Mouse (Mus musculus) embryonic facial prominence, embryonic 15.5 days (tissue): Measurements from ENCODE around the gene Bach2. TPM values are rescaled to one million over a fixed set of nuclear protein-coding genes. Genes with fewer than 3 reads are reported as not detected.

Experiments
- ATAC-seq: fragments of 200-750 bp; cut with Nextera tagmentation; 2 replicates; pipeline ENCODE4 v1.8.0; 2017; ENCODE audit warnings: low read depth, moderate TSS enrichment; ENCODE audit not compliant: insufficient number of reproducible peaks, low FRiP score, low TSS enrichment
- H3K27ac ChIP-seq: fragments of 300-500 bp; sonication (generic); replicated peaks from 2 replicates; pipeline ENCODE4 v1.5.1; 2015; ENCODE audit warnings: mild to moderate bottlenecking, inconsistent platforms
- H3K27me3 ChIP-seq: fragments of 300-500 bp; sonication (generic); 2 replicates; pipeline ENCODE4 v1.6.1; 2015; ENCODE audit warnings: inconsistent platforms
- H3K36me3 ChIP-seq: fragments of 300-500 bp; sonication (generic); 2 replicates; pipeline ENCODE4 v1.6.1; 2015; ENCODE audit warnings: mild to moderate bottlenecking, inconsistent platforms
- H3K4me1 ChIP-seq: fragments of 300-500 bp; sonication (generic); 2 replicates; pipeline ENCODE4 v1.6.1; 2015; ENCODE audit warnings: inconsistent platforms
- H3K4me2 ChIP-seq: fragments of 300-500 bp; sonication (generic); replicated peaks from 2 replicates; pipeline ENCODE4 v1.6.1; 2015; ENCODE audit warnings: mild to moderate bottlenecking, inconsistent platforms
- H3K4me3 ChIP-seq: fragments of 300-500 bp; sonication (generic); replicated peaks from 2 replicates; pipeline ENCODE4 v1.5.1; 2015; ENCODE audit warnings: mild to moderate bottlenecking, inconsistent platforms
- H3K9ac ChIP-seq: fragments of 300-500 bp; sonication (generic); 2 replicates; pipeline ENCODE4 v1.6.1; 2015; ENCODE audit warnings: inconsistent platforms
- H3K9me3 ChIP-seq: fragments of 300-500 bp; sonication (generic); replicated peaks from 2 replicates; pipeline ENCODE4 v1.6.1; 2016; ENCODE audit warnings: inconsistent platforms
- WGBS: fragments of 180-500 bp; shearing (Covaris S2); methylation state at CpG from one replicate; pipeline ENCODE4 v1.1.7; 2015; 5-methylcytosine and 5-hydroxymethylcytosine counted together
- polyA plus RNA-seq: library from polyadenylated mRNA; unstranded; fragments of >200 nt; fragmentation: Nextera tagmentation; extraction: Ambion mirVana; gene quantifications from 2 replicates; pipeline ENCODE4 v1.2.1, GENCODE M21; 2015

Bach2 gene
- polyA plus RNA-seq, 1 experiment from 2014 or later: 7.2 TPM

GRCm38 (mm10) chr4:32347711-32348110, 109.1 kb downstream of the Bach2 start:
- H3K36me3 ChIP-seq: no peaks in the 10 kb centered on the region
- 78% methylated on average over 5 of the region's 5 CpGs for WGBS
- no peak overlapping the region for H3K4me3 ChIP-seq
- H3K9ac ChIP-seq: no peak overlapping the region
- H3K4me2 ChIP-seq: no peak overlapping the region
- peaks cover 13% of the 10 kb centered on the region for H3K4me1 ChIP-seq
- no peaks in the 10 kb centered on the region for H3K9me3 ChIP-seq
- no peaks in the 10 kb centered on the region for H3K27me3 ChIP-seq
- no peak for ATAC-seq
- no peak overlapping the region for H3K27ac ChIP-seq

- Histone ChIP-seq H3K4me1 (peaks cover 9% of the 10 kb centered on the region), H3K9me3 (no peaks in the 10 kb centered on the region), H3K4me3 (no peak overlapping the region), H3K27ac (no peak overlapping the region), H3K4me2 (no peak overlapping the region), H3K27me3 (no peaks in the 10 kb centered on the region), H3K9ac (no peak overlapping the region), H3K36me3 (no peaks in the 10 kb centered on the region)
- ATAC-seq: no peak
- WGBS: 84% methylated on average over 5 of the region's 5 CpGs
Observed at GRCm38 (mm10) chr4:32349361-32349760, 110.8 kb downstream of the Bach2 start.

- Histone ChIP-seq H3K4me1 (peaks cover 12% of the 10 kb centered on the region), H3K9ac (no peak overlapping the region), H3K4me2 (no peak overlapping the region), H3K4me3 (no peak overlapping the region), H3K27me3 (no peaks in the 10 kb centered on the region), H3K27ac (peak overlapping the region; percentile 28; the same call in 1 of the 2 replicates), H3K36me3 (no peaks in the 10 kb centered on the region), H3K9me3 (no peaks in the 10 kb centered on the region)
- WGBS: 27% methylated on average over 10 of the region's 10 CpGs
- ATAC-seq: 0 out of 2 replicates have a peak, but pooled peaks have one; percentile 48
Observed at GRCm38 (mm10) chr4:32351236-32351635, 112.6 kb downstream of the Bach2 start.

GRCm38 (mm10) chr4:32351661-32352246, 113.2 kb downstream of the Bach2 start:
- Histone ChIP-seq H3K9ac (no peak overlapping the region), H3K4me2 (no peak overlapping the region), H3K9me3 (no peaks in the 10 kb centered on the region), H3K4me3 (no peak overlapping the region), H3K36me3 (no peaks in the 10 kb centered on the region), H3K4me1 (peaks cover 14% of the 10 kb centered on the region), H3K27ac (peak overlapping the region; percentile 28; the same call in 1 of the 2 replicates), H3K27me3 (no peaks in the 10 kb centered on the region)
- WGBS: 65% methylated on average over 18 of the region's 18 CpGs
- ATAC-seq: peak; percentile 52; the same call in 1 of the 2 replicates

GRCm38 (mm10) chr4:32352442-32352841, 113.8 kb downstream of the Bach2 start:
- WGBS: 56% methylated on average over 8 of the region's 8 CpGs
- H3K4me2 ChIP-seq: no peak overlapping the region

GRCm38 (mm10) chr4:32352842-32353241, 114.2 kb downstream of the Bach2 start:
- ATAC-seq: no peak
- Histone ChIP-seq H3K4me1 (peaks cover 16% of the 10 kb centered on the region), H3K9me3 (no peaks in the 10 kb centered on the region), H3K27ac (0 out of 2 replicates have a peak overlapping the region, but pooled peaks have one; percentile 22), H3K36me3 (no peaks in the 10 kb centered on the region), H3K4me3 (no peak overlapping the region), H3K4me2 (no peak overlapping the region), H3K27me3 (no peaks in the 10 kb centered on the region), H3K9ac (no peak overlapping the region)
- WGBS: 42% methylated on average over 4 of the region's 4 CpGs

More at GRCm38 (mm10) chr4:32352442-32352841, 113.8 kb downstream of the Bach2 start:
- peaks cover 14% of the 10 kb centered on the region for H3K4me1 ChIP-seq
- H3K27me3 ChIP-seq: no peaks in the 10 kb centered on the region
- H3K9ac ChIP-seq: no peak overlapping the region
- ATAC-seq: no peak
- H3K4me3 ChIP-seq: no peak overlapping the region
- no peaks in the 10 kb centered on the region for H3K36me3 ChIP-seq
- 0 out of 2 replicates have a peak overlapping the region, but pooled peaks have one; percentile 22 for H3K27ac ChIP-seq
- no peaks in the 10 kb centered on the region for H3K9me3 ChIP-seq

- ATAC-seq: no peak
- no peak overlapping the region for H3K4me2 ChIP-seq
- no peak overlapping the region for H3K9ac ChIP-seq
- peaks cover 32% of the 10 kb centered on the region for H3K4me1 ChIP-seq
- WGBS: 53% methylated on average over 12 of the region's 12 CpGs
- no peak overlapping the region for H3K4me3 ChIP-seq
- no peaks in the 10 kb centered on the region for H3K27me3 ChIP-seq
- no peak overlapping the region for H3K27ac ChIP-seq
- H3K36me3 ChIP-seq: no peaks in the 10 kb centered on the region
- H3K9me3 ChIP-seq: no peaks in the 10 kb centered on the region
Observed at GRCm38 (mm10) chr4:32355935-32356617, 117.5 kb downstream of the Bach2 start.

- WGBS: 49% methylated on average over 12 of the region's 12 CpGs
- no peaks in the 10 kb centered on the region for H3K36me3 ChIP-seq
- H3K4me2 ChIP-seq: no peak overlapping the region
- no peaks in the 10 kb centered on the region for H3K9me3 ChIP-seq
- peaks cover 27% of the 10 kb centered on the region for H3K4me1 ChIP-seq
- no peak overlapping the region for H3K4me3 ChIP-seq
- peak overlapping the region; percentile 44; the same call in 1 of the 2 replicates for H3K27ac ChIP-seq
- H3K27me3 ChIP-seq: no peaks in the 10 kb centered on the region
- no peak overlapping the region for H3K9ac ChIP-seq
- ATAC-seq: no peak
Observed at GRCm38 (mm10) chr4:32357996-32358600, 119.5 kb downstream of the Bach2 start.

- Histone ChIP-seq H3K9me3 (no peaks in the 10 kb centered on the region), H3K27me3 (no peaks in the 10 kb centered on the region), H3K36me3 (no peaks in the 10 kb centered on the region), H3K27ac (peak overlapping the region; percentile 44), H3K4me2 (peak overlapping the region; percentile 28), H3K9ac (no peak overlapping the region), H3K4me1 (peaks cover 33% of the 10 kb centered on the region), H3K4me3 (no peak overlapping the region)
- WGBS: 17% methylated on average over 12 of the region's 12 CpGs
- ATAC-seq: peak; percentile 53; the same call in 1 of the 2 replicates
Observed at GRCm38 (mm10) chr4:32358602-32359464, 120.2 kb downstream of the Bach2 start.

- Histone ChIP-seq H3K4me3 (no peak overlapping the region), H3K36me3 (no peaks in the 10 kb centered on the region), H3K9ac (no peak overlapping the region), H3K27ac (peak overlapping the region; percentile 44; the same call in 1 of the 2 replicates), H3K4me2 (no peak overlapping the region), H3K4me1 (peaks cover 41% of the 10 kb centered on the region), H3K27me3 (no peaks in the 10 kb centered on the region), H3K9me3 (no peaks in the 10 kb centered on the region)
- 39% methylated on average over 3 of the region's 3 CpGs for WGBS
- no peak for ATAC-seq
Observed at GRCm38 (mm10) chr4:32359634-32360033, 121.0 kb downstream of the Bach2 start.

- H3K9me3 ChIP-seq: no peaks in the 10 kb centered on the region
- no peak for ATAC-seq
- WGBS: 88% methylated on average over 5 of the region's 5 CpGs
- H3K27ac ChIP-seq: no peak overlapping the region
- H3K4me1 ChIP-seq: peaks cover 49% of the 10 kb centered on the region
- H3K27me3 ChIP-seq: no peaks in the 10 kb centered on the region
- H3K4me2 ChIP-seq: no peak overlapping the region
- no peak overlapping the region for H3K9ac ChIP-seq
- H3K36me3 ChIP-seq: no peaks in the 10 kb centered on the region
- no peak overlapping the region for H3K4me3 ChIP-seq
Observed at GRCm38 (mm10) chr4:32360496-32360895, 121.9 kb downstream of the Bach2 start.
